Mouse (Mus musculus) cortical plate, adult 2 months (tissue): Measurements from ENCODE around the gene Ceacam2.
"Not testable (repeated sequence)": the region's sequence is repeated elsewhere in the genome, so short reads cannot be mapped to it uniquely, and the experiment has no call there.

ENCODE experiments used
- CTCF ChIP-seq: fragments of 200-500 bp; IDR thresholded peaks from 2 replicates; pipeline ENCODE4 v1.5.1; 2011; ENCODE audit warnings: mild to moderate bottlenecking, control low read depth, low read length; ENCODE audit not compliant: insufficient read depth; ENCODE audit errors: extremely low read depth
- POLR2A ChIP-seq: fragments of 200-500 bp; IDR thresholded peaks from 2 replicates; pipeline ENCODE4 v1.6.1; 2011; ENCODE audit warnings: mild to moderate bottlenecking, low read length, control low read depth; ENCODE audit not compliant: insufficient read depth; ENCODE audit errors: extremely low read depth

DNA sequence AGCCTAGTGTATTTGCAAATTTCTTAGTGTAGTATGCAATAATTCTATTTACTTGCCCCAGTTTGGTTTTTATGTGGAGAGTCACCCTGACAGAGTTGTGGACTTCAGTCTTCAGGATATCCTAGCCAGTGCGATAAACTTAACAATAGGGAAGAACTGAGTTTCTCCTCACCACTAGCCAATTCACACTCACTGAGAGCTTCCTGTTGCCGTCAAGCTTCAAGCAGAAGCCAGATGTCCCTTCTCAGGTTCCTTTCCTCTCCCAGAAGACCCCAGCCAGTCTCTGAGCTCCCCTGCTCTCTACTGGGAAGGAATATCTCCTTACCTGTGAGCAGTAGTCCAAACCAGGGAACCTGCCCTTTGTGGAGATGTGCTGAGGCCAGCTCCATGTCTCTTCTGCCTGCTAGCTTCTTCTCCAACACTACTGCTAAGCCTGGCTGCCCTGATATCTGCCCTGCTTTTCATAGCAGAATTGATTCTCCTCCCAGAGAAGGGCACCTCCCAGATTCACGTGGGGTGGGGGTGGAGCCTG, at the start of gene Ceacam2:
- not testable (repeated sequence) for TF ChIP-seq CTCF, POLR2A
